Mouse (Mus musculus): ENCODE results near the gene Rpgrip1l. TPM values are rescaled to one million over a fixed set of nuclear protein-coding genes. Genes with fewer than 3 reads are reported as not detected.

The Rpgrip1l gene
- polyA plus RNA-seq, 1 experiment from 2014 or later: 12.6 TPM

- no peak overlapping the region for H3K4me2 ChIP-seq
- peaks cover 5% of the 10 kb centered on the region; the same call in 1 of the 2 replicates for H3K4me1 ChIP-seq
- H3K4me3 ChIP-seq: no peak overlapping the region
- no peak overlapping the region for H3K9ac ChIP-seq
- H3K36me3 ChIP-seq (replicated peaks): no peaks in the 10 kb centered on the region
- peaks cover 7% of the 10 kb centered on the region; the same call in 1 of the 2 replicates for H3K27me3 ChIP-seq (replicated peaks)
- no peak overlapping the region for H3K27ac ChIP-seq
- H3K9me3 ChIP-seq: 0 out of 2 replicates have a peak, but pooled peaks cover 4% of the 10 kb centered on the region
- WGBS: 70% methylated on average over 11 of the region's 11 CpGs
- ATAC-seq (replicated peaks): no peak
These were observed 124.9 kb downstream of the Rpgrip1l start for GRCm38 (mm10) chr8:91188152-91188551.

GRCm38 (mm10) chr8:91186372-91186771 lies 126.7 kb downstream of the Rpgrip1l start:
- no peak overlapping the region for H3K4me2 ChIP-seq
- no peak overlapping the region for H3K27ac ChIP-seq
- no peak overlapping the region for H3K9ac ChIP-seq
- 0 out of 2 replicates have a peak, but pooled peaks cover 4% of the 10 kb centered on the region for H3K9me3 ChIP-seq
- H3K36me3 ChIP-seq (replicated peaks): no peaks in the 10 kb centered on the region
- no peak overlapping the region for H3K4me3 ChIP-seq
- ATAC-seq (replicated peaks): no peak
- 85% methylated on average over 12 of the region's 12 CpGs for WGBS
- peaks cover 5% of the 10 kb centered on the region; the same call in 1 of the 2 replicates for H3K4me1 ChIP-seq
- peaks cover 7% of the 10 kb centered on the region; the same call in 1 of the 2 replicates for H3K27me3 ChIP-seq (replicated peaks)

- Histone ChIP-seq H3K4me1 (no peaks in the 10 kb centered on the region), H3K36me3 (replicated peaks) (no peaks in the 10 kb centered on the region), H3K4me2 (no peak overlapping the region), H3K27ac (no peak overlapping the region), H3K9ac (no peak overlapping the region), H3K27me3 (replicated peaks) (no peaks in the 10 kb centered on the region), H3K4me3 (no peak overlapping the region), H3K9me3 (no peaks in the 10 kb centered on the region)
- 33% methylated on average over 1 of the region's 1 CpGs for WGBS
- ATAC-seq (replicated peaks): no peak
These were observed 135.4 kb downstream of the Rpgrip1l start for GRCm38 (mm10) chr8:91177708-91178107.

- Histone ChIP-seq H3K36me3 (replicated peaks) (no peaks in the 10 kb centered on the region), H3K27ac (no peak overlapping the region), H3K9ac (no peak overlapping the region), H3K4me1 (peaks cover 10% of the 10 kb centered on the region), H3K9me3 (no peaks in the 10 kb centered on the region), H3K4me2 (no peak overlapping the region), H3K4me3 (no peak overlapping the region), H3K27me3 (replicated peaks) (no peaks in the 10 kb centered on the region)
- 62% methylated on average over 14 of the region's 14 CpGs for WGBS
- no peak for ATAC-seq (replicated peaks)
These were observed 136.9 kb downstream of the Rpgrip1l start for GRCm38 (mm10) chr8:91176176-91176575.

GRCm38 (mm10) chr8:91171605-91172004 lies 141.5 kb downstream of the Rpgrip1l start:
- H3K4me3 ChIP-seq: no peak overlapping the region
- peak overlapping the region; percentile 56; the same call in 1 of the 2 replicates for H3K27ac ChIP-seq
- peak overlapping the region; percentile 20 for H3K4me2 ChIP-seq
- no peaks in the 10 kb centered on the region for H3K27me3 ChIP-seq (replicated peaks)
- H3K9me3 ChIP-seq: no peaks in the 10 kb centered on the region
- 29% methylated on average over 13 of the region's 13 CpGs for WGBS
- no peak overlapping the region for H3K9ac ChIP-seq
- peaks cover 23% of the 10 kb centered on the region for H3K4me1 ChIP-seq
- no peaks in the 10 kb centered on the region for H3K36me3 ChIP-seq (replicated peaks)
- ATAC-seq (replicated peaks): peak; percentile 75

GRCm38 (mm10) chr8:91170914-91171313 lies 142.1 kb downstream of the Rpgrip1l start:
- peaks cover 23% of the 10 kb centered on the region for H3K4me1 ChIP-seq
- 0 out of 2 replicates have a peak overlapping the region, but pooled peaks have one; percentile 1 for H3K4me3 ChIP-seq
- WGBS: 10% methylated on average over 14 of the region's 14 CpGs
- H3K36me3 ChIP-seq (replicated peaks): no peaks in the 10 kb centered on the region
- H3K9me3 ChIP-seq: no peaks in the 10 kb centered on the region
- H3K27me3 ChIP-seq (replicated peaks): no peaks in the 10 kb centered on the region
- ATAC-seq (replicated peaks): peak; percentile 80
- no peak overlapping the region for H3K27ac ChIP-seq
- H3K4me2 ChIP-seq: peak overlapping the region; percentile 44
- no peak overlapping the region for H3K9ac ChIP-seq

- no peak overlapping the region for H3K4me2 ChIP-seq
These were observed 142.9 kb downstream of the Rpgrip1l start for GRCm38 (mm10) chr8:91170152-91170551.

More at GRCm38 (mm10) chr8:91170152-91170551, 142.9 kb downstream of the Rpgrip1l start:
- Histone ChIP-seq H3K27me3 (replicated peaks) (no peaks in the 10 kb centered on the region), H3K4me1 (peaks cover 23% of the 10 kb centered on the region), H3K36me3 (replicated peaks) (no peaks in the 10 kb centered on the region), H3K9me3 (no peaks in the 10 kb centered on the region), H3K27ac (peak overlapping the region; percentile 58), H3K4me3 (no peak overlapping the region), H3K9ac (no peak overlapping the region)
- 77% methylated on average over 6 of the region's 6 CpGs for WGBS
- no peak for ATAC-seq (replicated peaks)

Other genes with a start within 250 kb of the Rpgrip1l start
- 22.0 and 22.1 TPM in 2 replicates for gene Rbl2, start 243.2 kb downstream of the Rpgrip1l start, polyA plus RNA-seq (2015; fragmentation: Nextera tagmentation; extraction: Ambion mirVana)
- 135 and 140 TPM in 2 replicates for gene Aktip, start 113.3 kb downstream of the Rpgrip1l start, polyA plus RNA-seq (2015; fragmentation: Nextera tagmentation; extraction: Ambion mirVana)
- gene Fto, start 263 bp upstream of the Rpgrip1l start, polyA plus RNA-seq (2015; fragmentation: Nextera tagmentation; extraction: Ambion mirVana): 167 and 176 TPM in 2 replicates